Mouse (Mus musculus): ENCODE measurements around the gene Elmo2. TPM values are rescaled to one million over a fixed set of nuclear protein-coding genes. Genes with fewer than 3 reads are reported as not detected.

Elmo2 gene
- polyA plus RNA-seq, 1 experiment, result 231 TPM

- Histone ChIP-seq H3K27ac (ENCODE audit: insufficient read depth, low read depth, low read length) (peak overlapping the region; percentile 88; the same call in 1 of the 2 replicates), H3K4me3 (ENCODE audit: insufficient read depth, low read depth, low read length) (no peak overlapping the region), H3K4me1 (ENCODE audit: control insufficient read depth, insufficient read depth, low read length) (peaks cover 39% of the 10 kb centered on the region)
- no peak for TF ChIP-seq CTCF (IDR thresholded peaks at IDR 0.05; ENCODE audit: insufficient read depth, low read depth, low read length)
- TF ChIP-seq POLR2A (IDR thresholded peaks at IDR 0.05; ENCODE audit: insufficient read depth, low read depth, low read length), result no peak
- 79% methylated on average over 5 of the region's 5 CpGs for WGBS
Measured at GRCm38 (mm10) chr2:165328746-165329145, 2.5 kb upstream of the Elmo2 start.

- no peak for TF ChIP-seq POLR2A (IDR thresholded peaks at IDR 0.05; ENCODE audit: insufficient read depth, low read depth, low read length)
- TF ChIP-seq CTCF (IDR thresholded peaks at IDR 0.05; ENCODE audit: insufficient read depth, low read depth, low read length), result no peak
- Histone ChIP-seq H3K4me3 (ENCODE audit: insufficient read depth, low read depth, low read length) (no peak overlapping the region), H3K27ac (ENCODE audit: insufficient read depth, low read depth, low read length) (peak overlapping the region; percentile 88), H3K4me1 (ENCODE audit: control insufficient read depth, insufficient read depth, low read length) (peaks cover 43% of the 10 kb centered on the region)
- WGBS, result 21% methylated on average over 7 of the region's 7 CpGs
Measured at GRCm38 (mm10) chr2:165327386-165327785, 1.1 kb upstream of the Elmo2 start.

- 1% methylated on average over 30 of the region's 30 CpGs for WGBS
- Histone ChIP-seq H3K27ac (ENCODE audit: insufficient read depth, low read depth, low read length) (peak overlapping the region; percentile 43), H3K4me1 (ENCODE audit: control insufficient read depth, insufficient read depth, low read length) (peaks cover 57% of the 10 kb centered on the region), H3K4me3 (ENCODE audit: insufficient read depth, low read depth, low read length) (peak overlapping the region; percentile 68)
- no peak for TF ChIP-seq CTCF (IDR thresholded peaks at IDR 0.05; ENCODE audit: insufficient read depth, low read depth, low read length)
- no peak for TF ChIP-seq POLR2A (IDR thresholded peaks at IDR 0.05; ENCODE audit: insufficient read depth, low read depth, low read length)
Measured at GRCm38 (mm10) chr2:165325521-165326303, 567 bp downstream of the Elmo2 start.

GRCm38 (mm10) chr2:165323928-165324327 lies 2.4 kb downstream of the Elmo2 start:
- Histone ChIP-seq H3K4me3 (ENCODE audit: insufficient read depth, low read depth, low read length) (peak overlapping the region; percentile 31), H3K27ac (ENCODE audit: insufficient read depth, low read depth, low read length) (peak overlapping the region; percentile 55), H3K4me1 (ENCODE audit: control insufficient read depth, insufficient read depth, low read length) (peaks cover 68% of the 10 kb centered on the region)
- 11% methylated on average over 5 of the region's 5 CpGs for WGBS
- no peak for TF ChIP-seq CTCF (IDR thresholded peaks at IDR 0.05; ENCODE audit: insufficient read depth, low read depth, low read length)
- no peak for TF ChIP-seq POLR2A (IDR thresholded peaks at IDR 0.05; ENCODE audit: insufficient read depth, low read depth, low read length)

- H3K4me1 ChIP-seq (ENCODE audit: control insufficient read depth, insufficient read depth, low read length), result peaks cover 68% of the 10 kb centered on the region
- peak overlapping the region; percentile 55 for H3K27ac ChIP-seq (ENCODE audit: insufficient read depth, low read depth, low read length)
- no peak for TF ChIP-seq POLR2A (IDR thresholded peaks at IDR 0.05; ENCODE audit: insufficient read depth, low read depth, low read length)
- TF ChIP-seq CTCF (IDR thresholded peaks at IDR 0.05; ENCODE audit: insufficient read depth, low read depth, low read length), result no peak
- WGBS, result 43% methylated on average over 5 of the region's 5 CpGs
- H3K4me3 ChIP-seq (ENCODE audit: insufficient read depth, low read depth, low read length), result no peak overlapping the region
Measured at GRCm38 (mm10) chr2:165323484-165323883, 2.8 kb downstream of the Elmo2 start.

GRCm38 (mm10) chr2:165321981-165322735 lies 4.1 kb downstream of the Elmo2 start:
- 81% methylated on average over 22 of the region's 22 CpGs for WGBS
- no peak overlapping the region for H3K4me3 ChIP-seq (ENCODE audit: insufficient read depth, low read depth, low read length)
- peaks cover 70% of the 10 kb centered on the region for H3K4me1 ChIP-seq (ENCODE audit: control insufficient read depth, insufficient read depth, low read length)
- no peak for TF ChIP-seq CTCF (IDR thresholded peaks at IDR 0.05; ENCODE audit: insufficient read depth, low read depth, low read length)
- no peak for TF ChIP-seq POLR2A (IDR thresholded peaks at IDR 0.05; ENCODE audit: insufficient read depth, low read depth, low read length)
- H3K27ac ChIP-seq (ENCODE audit: insufficient read depth, low read depth, low read length), result peak overlapping the region; percentile 73

GRCm38 (mm10) chr2:165321381-165321888 lies 4.8 kb downstream of the Elmo2 start:
- WGBS, result 29% methylated on average over 8 of the region's 8 CpGs
- TF ChIP-seq CTCF (IDR thresholded peaks at IDR 0.05; ENCODE audit: insufficient read depth, low read depth, low read length) (no peak), POLR2A (IDR thresholded peaks at IDR 0.05; ENCODE audit: insufficient read depth, low read depth, low read length) (no peak)
- Histone ChIP-seq H3K27ac (ENCODE audit: insufficient read depth, low read depth, low read length) (peak overlapping the region; percentile 73), H3K4me3 (ENCODE audit: insufficient read depth, low read depth, low read length) (peak overlapping the region; percentile 6; the same call in 1 of the 2 replicates), H3K4me1 (ENCODE audit: control insufficient read depth, insufficient read depth, low read length) (peaks cover 77% of the 10 kb centered on the region)

GRCm38 (mm10) chr2:165320531-165321150 lies 5.6 kb downstream of the Elmo2 start:
- WGBS, result 13% methylated on average over 12 of the region's 12 CpGs
- H3K27ac ChIP-seq (ENCODE audit: insufficient read depth, low read depth, low read length), result peak overlapping the region; percentile 73
- TF ChIP-seq POLR2A (IDR thresholded peaks at IDR 0.05; ENCODE audit: insufficient read depth, low read depth, low read length) (no peak), CTCF (IDR thresholded peaks at IDR 0.05; ENCODE audit: insufficient read depth, low read depth, low read length) (no peak)
- peaks cover 85% of the 10 kb centered on the region for H3K4me1 ChIP-seq (ENCODE audit: control insufficient read depth, insufficient read depth, low read length)
- H3K4me3 ChIP-seq (ENCODE audit: insufficient read depth, low read depth, low read length), result peak overlapping the region; percentile 6; the same call in 1 of the 2 replicates

All from olfactory bulb, adult 2 months (tissue).